Mouse (Mus musculus) left cerebral cortex, postnatal 14 days (tissue): ENCODE data around the gene Gclc. TPM values are rescaled to one million over a fixed set of nuclear protein-coding genes. Genes with fewer than 3 reads are reported as not detected.

Experiments used
- DNase-seq, 2 experiments: peaks; one replicate each; pipeline ENCODE4 v3.0.0; 2021 to 2022; ENCODE audit warnings: low spot score in 2 of 2, mixed read lengths in 1 of 2
- intact Hi-C: fragments of 180-260 bp; cut with DNase I; formaldehyde crosslinking; loops from one replicate; pipeline ENCODE4 v1.15.1; 2025
- total RNA-seq, 2 experiments: library from RNA; stranded (reverse); gene quantifications; 2 replicates each; pipeline ENCODE4 v1.2.3; 2021

Gclc gene
- total RNA-seq, 2 experiments from 2014 or later = 35.1 to 36.3 TPM

DNA sequence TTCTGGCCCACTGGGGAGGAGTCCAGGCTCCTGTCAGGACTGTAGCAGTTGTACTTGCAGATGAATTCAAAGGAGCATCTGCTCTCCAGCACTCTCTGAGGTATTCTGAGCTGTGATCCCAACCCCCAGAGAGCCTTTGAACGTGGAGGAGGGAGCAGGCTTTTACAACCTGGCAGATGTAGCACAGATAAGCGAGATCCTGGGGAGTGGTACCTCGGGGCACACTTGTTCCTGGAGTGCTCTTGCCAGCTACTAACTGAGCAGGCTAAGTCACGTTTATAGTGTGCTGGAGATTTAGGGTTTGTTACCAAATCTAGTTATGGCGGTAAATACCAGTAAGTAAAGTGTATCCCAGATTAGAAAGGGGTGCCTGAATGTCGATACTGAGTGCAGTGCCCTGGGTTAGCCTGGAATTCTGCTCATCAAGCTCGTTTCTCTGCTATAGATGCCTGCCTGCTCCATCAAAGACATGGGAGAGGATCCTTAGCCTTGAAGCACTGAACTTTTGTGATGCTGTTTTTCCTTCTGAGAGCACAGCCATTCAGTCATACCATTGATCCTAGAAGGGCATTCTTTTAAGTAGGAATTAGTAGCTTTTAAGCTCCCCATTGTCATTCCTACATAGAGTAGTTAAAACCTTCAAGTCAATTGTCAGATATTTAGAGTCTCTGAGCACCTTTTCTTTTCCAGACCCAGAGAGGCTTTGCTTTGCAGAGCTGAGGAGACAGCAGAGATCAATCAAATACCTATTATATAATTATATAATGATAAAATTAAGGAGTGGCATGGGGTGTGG lies 22.6 kb downstream of the Gclc start:
- intact Hi-C loops = no loop called here
- DNase-seq = peak in 1 of 2 experiments; percentile 13

DNA sequence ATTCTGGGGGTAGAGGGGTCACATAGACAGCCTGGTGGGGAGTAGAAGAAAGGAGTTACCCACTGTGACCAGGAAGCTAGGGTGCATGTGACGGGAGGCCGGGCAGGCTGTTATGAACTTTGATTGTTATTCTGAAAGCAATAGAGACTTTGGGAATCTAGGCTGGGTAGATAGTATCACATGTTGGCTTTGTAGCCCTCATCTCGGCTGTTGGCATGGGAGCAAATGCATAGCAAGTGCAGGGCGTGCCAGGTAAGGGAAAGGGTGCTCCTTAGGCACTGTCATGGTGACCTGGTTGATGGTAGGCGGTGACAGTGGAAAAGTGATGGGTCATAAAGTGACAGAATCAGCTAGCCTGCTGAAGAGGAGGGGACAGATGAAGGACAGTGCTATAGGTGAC lies 23.3 kb downstream of the Gclc start:
- no peak for DNase-seq
- intact Hi-C loops = no loop called here

DNA sequence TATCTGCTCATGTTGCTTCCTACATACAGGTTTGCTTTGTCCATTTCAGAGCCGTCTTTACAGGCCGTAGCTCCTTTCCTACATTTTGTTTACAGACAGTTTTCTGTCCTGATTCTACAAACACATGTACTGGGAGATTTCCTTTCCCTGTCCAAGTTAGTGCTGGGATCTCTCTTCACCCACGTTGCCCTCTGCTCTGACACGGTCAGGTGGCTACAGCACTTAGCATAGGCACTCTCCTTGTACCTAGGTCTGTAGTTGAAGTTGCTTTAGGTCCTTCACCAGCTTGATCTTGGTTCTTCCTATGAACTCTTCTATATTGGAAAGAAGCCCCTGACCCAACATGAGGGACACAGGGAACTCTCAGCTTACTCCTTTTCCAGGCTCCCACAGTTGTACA lies 25.4 kb downstream of the Gclc start:
- no peak for DNase-seq
- intact Hi-C loops = loop anchor here (5.0 to 10.0 kb wide), 3 partner anchors 122 to 375 kb away; no protein-coding TSS in a partner anchor

DNA sequence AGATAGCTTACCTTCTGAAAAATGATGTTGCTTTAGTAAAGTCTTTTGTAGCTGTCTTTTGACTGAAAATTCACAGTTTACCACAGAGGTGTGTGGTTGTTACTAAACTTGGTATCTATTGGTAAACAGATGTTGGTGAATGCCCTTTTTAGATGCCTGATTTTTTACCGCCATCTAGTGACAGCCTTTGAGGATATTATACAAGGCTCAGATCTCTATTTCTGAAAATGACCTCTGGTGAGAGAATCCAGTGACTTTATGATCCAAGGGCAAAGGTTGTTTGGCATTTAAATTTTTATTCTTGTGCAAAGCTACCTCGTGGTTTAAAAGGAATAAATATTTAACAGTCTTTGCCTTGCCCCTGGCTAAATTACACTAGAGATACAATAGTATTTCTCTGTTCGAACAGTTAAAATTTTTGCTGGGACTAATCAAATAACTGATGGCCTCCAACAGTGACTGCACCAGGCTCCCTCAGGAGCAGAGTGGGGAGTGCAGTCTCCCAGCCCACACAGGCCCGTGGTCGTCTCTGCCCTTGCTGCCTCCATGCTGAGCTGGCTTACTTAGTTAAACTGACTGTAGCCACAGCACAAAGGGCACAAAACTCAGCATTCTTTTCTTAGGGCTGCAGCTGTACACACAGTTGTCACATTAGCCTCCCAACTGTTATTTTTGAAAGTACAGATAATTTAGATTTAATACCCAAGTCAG lies 27.3 kb downstream of the Gclc start:
- peak in 1 of 2 experiments; percentile 20 for DNase-seq

DNA sequence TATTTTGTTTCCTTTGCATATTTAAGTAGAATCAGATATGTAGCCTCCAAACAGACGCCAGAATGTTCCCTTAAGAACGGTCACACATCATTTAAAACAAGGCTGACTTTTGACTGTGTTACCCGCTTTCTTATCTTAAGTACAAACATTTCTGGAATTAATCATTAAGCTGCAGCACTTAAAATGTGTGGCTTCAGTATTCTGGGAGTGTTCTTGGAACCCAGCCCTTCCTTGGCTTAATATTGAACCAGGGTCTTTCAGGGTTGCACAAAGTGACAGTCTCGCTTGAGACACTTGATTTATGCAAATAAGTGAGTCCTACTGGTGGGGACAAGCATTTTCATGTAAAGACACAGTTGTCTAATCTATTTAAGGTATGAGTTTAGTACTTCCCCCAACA lies 27.9 kb downstream of the Gclc start:
- intact Hi-C loops = loop anchor here (5.0 to 10.0 kb wide), 3 partner anchors 125 to 377 kb away; no protein-coding TSS in a partner anchor
- DNase-seq = no peak

More for the DNA sequence above, 27.3 kb downstream of the Gclc start:
- intact Hi-C loops = loop anchor here (5.0 to 10.0 kb wide), 3 partner anchors 124 to 377 kb away; no protein-coding TSS in a partner anchor

DNA sequence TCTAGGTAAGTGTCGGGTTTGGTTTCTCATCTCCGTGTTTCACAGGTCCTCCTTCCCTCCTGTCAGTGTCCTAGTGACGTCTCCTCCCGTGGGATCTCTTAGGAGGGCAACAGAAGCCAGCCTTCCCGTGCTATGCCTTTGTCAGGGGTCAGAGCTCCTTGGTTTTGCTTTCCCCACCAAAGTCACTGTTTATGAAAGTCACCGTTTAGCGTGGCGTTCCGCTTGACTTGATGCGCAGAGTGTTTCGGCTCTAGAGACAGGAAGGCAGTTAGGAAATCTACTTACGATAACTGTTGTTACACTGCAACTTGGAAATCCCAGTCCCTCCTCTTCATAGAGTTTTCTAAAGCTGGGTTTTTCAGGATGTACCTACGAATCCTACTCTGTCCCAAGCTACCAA lies 28.7 kb downstream of the Gclc start:
- no peak for DNase-seq
- intact Hi-C loops = loop anchor here (5.0 to 10.0 kb wide), 3 partner anchors 126 to 378 kb away; no protein-coding TSS in a partner anchor

DNA sequence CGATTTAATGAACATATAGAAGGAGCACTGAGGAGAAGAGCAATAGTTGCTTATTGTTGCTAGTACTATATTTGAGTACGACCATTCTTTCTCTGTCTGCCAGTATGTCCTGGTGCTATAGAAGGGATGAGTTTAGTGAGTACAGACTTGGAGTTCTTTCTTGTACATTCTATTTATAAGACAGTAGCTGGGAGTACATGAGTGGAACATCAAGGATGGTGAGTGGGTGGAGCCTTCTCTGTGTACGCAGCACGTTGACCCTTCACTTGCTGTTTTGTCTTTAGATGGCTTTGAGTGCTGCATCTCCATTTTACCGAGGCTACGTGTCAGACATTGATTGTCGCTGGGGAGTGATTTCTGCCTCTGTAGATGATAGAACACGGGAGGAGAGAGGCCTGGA lies 31.1 kb downstream of the Gclc start:
- intact Hi-C loops = loop anchor here (10.0 kb wide), 1 partner anchor 381 kb away; no protein-coding TSS in a partner anchor
- peak in 1 of 2 experiments; percentile 65 for DNase-seq

DNA sequence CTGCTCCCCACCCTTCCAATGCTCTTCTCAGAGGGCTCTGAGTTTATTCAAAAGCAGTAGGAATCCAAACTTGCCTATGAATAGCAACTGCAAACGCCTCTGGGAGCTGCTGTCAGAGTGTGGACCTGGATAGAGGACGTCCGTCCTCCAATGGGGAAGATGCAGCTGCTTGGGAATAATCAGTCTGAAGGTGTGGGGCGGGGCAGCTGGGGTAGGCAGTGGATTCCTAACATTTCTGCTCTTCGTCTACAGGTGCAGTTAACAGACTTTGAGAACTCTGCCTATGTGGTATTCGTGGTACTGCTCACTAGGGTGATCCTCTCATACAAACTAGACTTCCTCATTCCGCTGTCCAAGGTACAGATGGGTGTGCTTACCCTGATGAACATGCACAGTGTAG lies 33.6 kb downstream of the Gclc start:
- intact Hi-C loops = loop anchor here (10.0 kb wide), 1 partner anchor 383 kb away; no protein-coding TSS in a partner anchor
- DNase-seq = no peak

DNA sequence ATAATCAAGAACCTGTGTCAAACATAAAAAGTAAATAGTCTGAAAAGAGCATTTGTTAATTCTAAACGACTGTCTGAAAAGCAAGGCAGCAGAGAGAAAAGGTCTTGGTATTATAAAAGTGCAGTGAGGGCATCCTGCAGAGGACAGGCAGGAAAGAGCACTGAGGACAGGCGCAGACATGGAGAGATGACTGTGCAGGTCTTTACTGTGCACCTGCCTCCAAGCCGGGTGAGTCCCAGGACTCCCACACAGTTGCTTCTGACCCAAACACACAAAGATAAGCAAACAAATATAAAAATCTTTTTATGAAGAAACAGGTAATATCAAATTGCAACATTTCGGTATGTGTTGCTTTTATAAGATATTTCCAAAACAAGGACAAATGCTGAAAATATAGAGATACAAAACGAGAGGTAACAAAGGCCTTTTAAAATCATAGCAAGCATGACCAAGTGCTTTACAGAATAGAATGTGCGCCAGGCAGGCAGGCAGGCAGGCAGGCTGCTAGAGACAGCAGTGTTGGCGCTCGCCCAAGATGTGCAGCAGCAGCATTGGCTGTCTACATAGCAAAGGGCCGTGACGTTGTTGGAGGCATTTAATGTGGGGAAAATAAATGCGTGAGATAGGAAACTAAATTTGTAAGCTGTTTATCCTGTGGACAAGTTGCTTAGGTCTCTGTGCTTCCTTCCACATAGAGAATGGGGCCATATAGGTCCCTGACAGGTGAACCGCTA lies 35.4 kb downstream of the Gclc start:
- intact Hi-C loops = loop anchor here (10.0 kb wide), 1 partner anchor 385 kb away; no protein-coding TSS in a partner anchor
- DNase-seq = peak; percentile 65 to 71

DNA sequence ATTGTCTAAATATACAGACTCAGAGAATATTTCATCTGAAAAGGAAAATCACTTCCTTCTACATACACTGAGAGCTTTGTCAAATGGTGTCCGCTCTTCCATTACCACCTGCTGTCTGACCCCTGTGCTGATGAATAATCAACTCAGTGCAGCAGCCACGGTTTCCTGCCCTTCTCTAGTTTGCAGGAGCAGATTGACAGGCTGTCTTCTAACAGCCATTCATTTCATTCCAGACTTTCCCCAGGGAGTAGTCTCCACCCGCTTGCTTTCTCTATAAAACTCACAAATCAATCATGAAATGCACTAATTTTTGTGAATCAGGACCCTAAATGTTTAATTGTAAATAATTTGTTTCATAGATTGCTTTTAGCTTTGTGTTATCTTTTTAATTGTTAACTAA lies 39.5 kb downstream of the Gclc start:
- no peak for DNase-seq
- intact Hi-C loops = no loop called here

DNA sequence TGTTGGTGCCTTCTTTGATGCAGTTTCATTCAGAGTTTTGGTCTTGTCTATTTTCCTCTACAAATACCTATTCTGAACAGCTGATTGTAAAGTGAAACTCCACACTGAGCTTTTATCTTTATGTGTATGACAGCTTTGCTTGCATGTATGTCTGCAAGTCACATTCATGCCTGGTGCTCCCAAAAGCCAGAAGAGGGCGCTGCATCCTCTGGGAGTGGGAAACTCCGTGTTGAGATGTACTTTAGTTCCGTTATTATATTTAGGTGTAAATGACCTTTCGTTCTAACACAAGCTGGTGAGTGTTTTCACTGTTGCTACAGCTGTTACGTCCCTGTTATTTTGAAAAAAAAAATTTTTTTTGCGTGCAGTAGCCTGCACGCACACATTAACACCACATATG lies 48.1 kb downstream of the Gclc start:
- intact Hi-C loops = no loop called here
- DNase-seq = peak; percentile 28 to 53

DNA sequence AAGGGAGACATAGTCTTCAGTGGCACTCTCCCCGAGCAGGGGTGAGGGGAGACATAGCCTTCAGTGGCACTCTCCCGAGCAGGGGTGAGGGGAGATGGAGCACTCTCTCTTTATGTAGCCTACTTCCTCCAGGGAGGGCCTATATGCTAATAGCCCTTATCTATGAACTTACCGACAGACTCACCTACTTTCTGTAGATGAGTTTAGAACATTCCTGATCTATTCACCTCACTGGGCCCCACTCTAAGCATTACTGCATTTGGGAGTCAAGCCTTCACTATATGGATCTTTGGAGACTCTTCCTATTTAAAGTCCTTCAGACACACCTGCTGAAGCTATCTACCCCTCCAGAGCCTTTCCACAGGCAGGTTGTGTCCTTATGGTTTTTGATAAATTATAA lies 52.1 kb downstream of the Gclc start:
- DNase-seq = no peak
- intact Hi-C loops = loop anchor here (5.0 kb wide), 3 partner anchors 106 to 271 kb away; no protein-coding TSS in a partner anchor

DNA sequence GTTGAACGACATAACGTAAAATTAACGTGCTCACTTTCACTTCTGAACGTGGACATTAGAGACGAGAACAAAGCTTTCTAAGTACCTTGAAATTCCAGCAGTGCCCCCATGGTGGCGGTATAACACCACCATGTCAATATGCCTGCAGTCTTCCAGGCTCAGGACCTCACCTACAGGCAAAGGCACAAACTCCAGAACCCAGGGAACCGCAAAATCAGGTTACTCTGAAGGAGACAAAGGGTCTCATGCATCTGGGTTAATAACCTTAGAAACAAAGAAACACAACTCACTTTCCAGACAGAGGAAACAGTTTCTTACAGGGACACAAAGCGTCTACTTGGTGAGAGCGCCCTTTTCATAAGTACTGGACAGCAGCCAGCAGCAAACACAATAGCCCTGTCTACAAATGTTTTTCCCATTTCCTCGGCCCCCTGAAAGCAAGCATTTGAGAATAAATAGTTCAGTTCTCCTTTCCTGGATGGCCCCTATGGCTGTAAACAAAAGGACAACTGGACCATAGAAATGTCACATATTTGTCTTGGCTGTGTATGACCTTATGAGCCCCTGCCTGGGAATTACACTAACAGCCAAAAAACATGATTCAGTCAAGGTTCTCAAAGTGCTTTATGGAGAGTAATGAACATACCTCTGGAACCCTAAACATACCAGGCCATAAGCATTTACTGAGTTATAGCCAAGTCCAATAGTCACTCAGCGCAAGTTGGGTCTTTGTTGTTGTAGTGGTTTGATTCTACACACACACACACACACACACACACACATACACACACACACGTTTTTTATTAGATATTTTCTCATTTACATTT lies 52.7 kb downstream of the Gclc start:
- intact Hi-C loops = loop anchor here (1.0 to 5.0 kb wide), 4 partner anchors 105 to 270 kb away; no protein-coding TSS in a partner anchor
- peak; percentile 86 to 92 for DNase-seq

DNA sequence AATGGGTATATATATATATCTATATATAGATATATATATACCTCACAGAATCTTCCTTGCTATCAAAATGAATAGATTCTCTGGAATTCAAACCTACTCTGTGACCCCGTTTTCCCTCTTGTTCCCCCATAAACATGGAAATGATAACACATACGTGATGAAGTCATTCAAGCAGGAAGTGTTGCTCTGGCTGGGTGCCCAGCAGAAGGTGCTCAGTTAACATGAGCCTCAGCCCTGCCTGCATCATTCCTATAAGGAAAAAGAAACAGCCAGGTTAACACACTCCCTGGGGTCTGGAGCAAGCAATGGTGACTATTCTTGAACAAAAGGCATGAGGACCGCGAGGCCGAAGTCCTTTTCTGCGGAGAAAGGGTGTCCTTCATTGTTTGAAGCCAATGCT lies 54.1 kb downstream of the Gclc start:
- intact Hi-C loops = loop anchor here (5.0 kb wide), 3 partner anchors 104 to 269 kb away; no protein-coding TSS in a partner anchor
- no peak for DNase-seq

DNA sequence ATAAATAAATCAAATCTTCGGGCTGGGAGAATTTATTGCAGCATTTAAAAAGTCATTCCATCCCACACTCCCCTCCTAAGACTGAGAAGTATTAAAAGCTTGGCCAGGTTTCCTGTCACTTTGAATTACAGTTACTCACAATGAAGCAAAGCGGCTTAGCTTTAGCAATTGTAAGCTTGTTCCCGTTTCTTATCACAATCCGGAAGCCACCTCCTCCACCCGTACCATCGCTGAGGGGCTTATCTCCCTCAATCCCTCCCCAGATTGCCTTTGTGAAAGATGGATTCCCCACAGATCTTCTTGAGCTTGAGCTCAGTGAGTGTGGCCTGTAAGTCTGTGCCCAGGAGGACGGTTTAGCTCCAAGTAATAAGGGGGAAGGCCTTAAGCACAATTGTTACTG lies 64.5 kb downstream of the Gclc start:
- no peak for DNase-seq
- intact Hi-C loops = no loop called here

DNA sequence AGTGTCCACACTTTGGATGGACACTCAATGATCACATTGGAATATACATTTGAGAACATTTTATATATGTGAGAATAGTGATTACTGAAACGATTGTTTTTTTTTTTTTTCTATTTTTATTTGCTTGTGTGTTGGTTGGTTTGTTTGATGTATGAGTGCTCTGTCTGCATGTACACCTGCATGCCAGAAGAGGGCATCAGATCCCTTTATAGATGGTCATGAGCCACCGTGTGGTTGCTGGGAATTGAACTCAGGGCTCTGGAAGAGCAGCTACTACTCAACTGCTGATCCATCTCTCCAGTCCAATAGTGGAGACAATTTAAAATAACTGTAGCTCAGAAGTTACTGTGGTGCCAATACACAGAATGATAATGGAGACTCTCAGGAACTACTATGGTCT lies 65.0 kb downstream of the Gclc start:
- no peak for DNase-seq
- intact Hi-C loops = no loop called here

DNA sequence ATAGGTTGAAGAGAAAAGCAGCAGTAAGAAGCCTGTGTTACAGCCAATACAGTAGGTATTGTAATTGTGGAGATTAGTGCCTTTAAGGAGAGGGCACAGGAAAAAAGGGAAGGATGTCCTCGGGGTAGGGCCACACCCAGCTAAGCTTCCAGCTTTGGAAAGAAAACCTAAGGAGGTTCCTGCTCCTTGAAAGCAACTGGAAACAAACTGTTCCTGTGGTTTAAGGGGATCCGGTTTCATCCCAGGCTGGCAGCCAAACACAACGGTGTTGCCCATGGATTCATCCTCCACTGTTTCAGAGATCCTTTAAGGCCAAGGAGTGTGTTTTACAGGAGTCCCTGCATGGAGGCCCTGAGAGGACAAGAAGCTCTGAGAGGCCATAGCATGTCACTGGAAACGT lies 66.5 kb downstream of the Gclc start:
- no peak for DNase-seq
- intact Hi-C loops = no loop called here

DNA sequence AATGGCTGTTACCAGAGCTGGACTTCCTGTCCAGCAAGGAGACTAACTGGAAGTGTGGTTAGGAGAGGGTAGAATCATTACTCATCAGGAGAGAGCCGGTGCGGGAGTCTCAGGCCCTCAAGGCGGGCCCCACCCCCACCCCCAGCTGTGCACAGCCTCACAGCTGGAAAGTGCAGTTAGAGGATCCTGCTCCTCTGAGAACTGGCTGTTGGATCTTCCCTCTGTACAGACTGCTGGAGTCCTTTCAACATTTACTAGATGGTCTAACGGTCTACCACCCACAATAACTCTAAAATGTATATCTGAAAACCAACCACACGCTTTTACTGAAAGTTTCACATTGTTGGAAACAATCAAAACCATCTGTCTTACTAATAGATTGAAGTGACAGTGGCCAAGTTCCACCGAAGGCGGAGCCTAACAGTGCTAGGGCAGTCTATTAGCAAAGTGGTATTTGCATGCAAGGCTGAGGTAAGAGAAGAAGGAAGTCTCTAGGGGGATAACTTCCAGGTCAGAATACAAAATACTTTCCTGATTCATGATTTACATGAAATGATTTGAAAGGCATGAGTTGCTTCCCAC lies 71.1 kb downstream of the Gclc start:
- no peak for DNase-seq
- intact Hi-C loops = loop anchor here (5.0 kb wide), 1 partner anchor 77 kb away; no protein-coding TSS in a partner anchor
